Mouse (Mus musculus) hindbrain, embryonic 14.5 days (tissue): Measurements from ENCODE around the gene Wfdc9. TPM values are rescaled to one million over a fixed set of nuclear protein-coding genes. Genes with fewer than 3 reads are reported as not detected.
"Not testable (repeated sequence)": the region's sequence is repeated elsewhere in the genome, so short reads cannot be mapped to it uniquely, and the experiment has no call there.

Experiments used
- ATAC-seq: fragments of 200-750 bp; cut with Nextera tagmentation; 2 replicates; pipeline ENCODE4 v1.8.0; 2017; ENCODE audit warnings: moderate number of reproducible peaks, mild to moderate bottlenecking, moderate TSS enrichment, moderate library complexity; ENCODE audit not compliant: low FRiP score
- DNase-seq: peaks from one replicate; pipeline ENCODE4 v3.0.0-alpha.2; 2015; ENCODE audit warnings: low spot score
- H3K27ac ChIP-seq: fragments of 300-500 bp; sonication (generic); 2 replicates; pipeline ENCODE4 v1.5.1; 2014; ENCODE audit warnings: mild to moderate bottlenecking, moderate library complexity
- H3K27me3 ChIP-seq: fragments of 300-500 bp; sonication (generic); 2 replicates; pipeline ENCODE4 v1.6.1; 2014; ENCODE audit warnings: mild to moderate bottlenecking, low read length, mixed read lengths; ENCODE audit not compliant: control insufficient read depth, insufficient read depth
- H3K36me3 ChIP-seq: fragments of 300-500 bp; sonication (generic); replicated peaks from 2 replicates; pipeline ENCODE4 v1.6.1; 2014; ENCODE audit not compliant: control insufficient read depth, insufficient read depth
- H3K4me1 ChIP-seq: fragments of 300-500 bp; sonication (generic); replicated peaks from 2 replicates; pipeline ENCODE4 v1.6.1; 2014; ENCODE audit warnings: antibody characterized with exemption, low read length, mixed read lengths; ENCODE audit not compliant: control insufficient read depth, insufficient read depth
- H3K4me2 ChIP-seq: fragments of 300-500 bp; sonication (generic); replicated peaks from 2 replicates; pipeline ENCODE4 v1.6.1; 2014; ENCODE audit warnings: mild to moderate bottlenecking, moderate library complexity
- H3K4me3 ChIP-seq: fragments of 300-500 bp; sonication (generic); replicated peaks from 2 replicates; pipeline ENCODE4 v1.5.1; 2014; ENCODE audit warnings: mild to moderate bottlenecking, low read length
- H3K9ac ChIP-seq: fragments of 300-500 bp; sonication (generic); 2 replicates; pipeline ENCODE4 v1.6.1; 2014
- H3K9me3 ChIP-seq: fragments of 300-500 bp; sonication (generic); 2 replicates; pipeline ENCODE4 v1.6.1; 2016; ENCODE audit warnings: low read length; ENCODE audit not compliant: control insufficient read depth
- WGBS: fragments of 180-500 bp; shearing (Covaris S2); extraction: QIAGEN DNeasy Blood & Tissue Kit; methylation state at CpG from one replicate; pipeline ENCODE4 v1.1.7; 2014; 5-methylcytosine and 5-hydroxymethylcytosine counted together
- polyA plus RNA-seq: library from polyadenylated mRNA; unstranded; fragments of >200 nt; fragmentation: Nextera tagmentation; extraction: Ambion mirVana; gene quantifications from 2 replicates; pipeline ENCODE4 v1.2.1, GENCODE M21; 2014

The Wfdc9 gene
- polyA plus RNA-seq, 1 experiment from 2014 or later: not detected

- 68% methylated on average over 7 of the region's 7 CpGs for WGBS
- Histone ChIP-seq H3K4me1 (no peaks in the 10 kb centered on the region), H3K9ac (no peak overlapping the region)
These were observed 15.3 kb downstream of the Wfdc9 start for GRCm38 (mm10) chr2:164641129-164641528.

GRCm38 (mm10) chr2:164638696-164639095 is 17.7 kb downstream of the Wfdc9 start, which contains the start of gene Wfdc16:
TSS of gene Wfdc16 (minus strand) at chr2:164638796.
- Histone ChIP-seq H3K27ac (no peak within 1 kb of the TSS), H3K4me3 (no peak within 1 kb of the TSS), H3K27me3 (no peaks in the 10 kb centered on the region), H3K9ac (no peak within 1 kb of the TSS), H3K4me1 (no peaks in the 10 kb centered on the region), H3K4me2 (no peak within 1 kb of the TSS), H3K36me3 (no peaks in the 10 kb centered on the region), H3K9me3 (no peaks in the 10 kb centered on the region)
- DNase-seq: no peak
- no peak for ATAC-seq
- WGBS: 89% methylated on average over 3 of the region's 3 CpGs

More at GRCm38 (mm10) chr2:164641129-164641528, 15.3 kb downstream of the Wfdc9 start:
- no peak for ATAC-seq
- no peak overlapping the region for H3K4me3 ChIP-seq
- no peaks in the 10 kb centered on the region for H3K27me3 ChIP-seq
- DNase-seq: no peak
- H3K27ac ChIP-seq: no peak overlapping the region
- H3K4me2 ChIP-seq: no peak overlapping the region
- H3K9me3 ChIP-seq: no peaks in the 10 kb centered on the region
- H3K36me3 ChIP-seq: no peaks in the 10 kb centered on the region

- H3K9me3 ChIP-seq: no peaks in the 10 kb centered on the region
- no peak for ATAC-seq
- H3K27me3 ChIP-seq: no peaks in the 10 kb centered on the region
- no peak overlapping the region for H3K9ac ChIP-seq
- no peak overlapping the region for H3K4me2 ChIP-seq
- H3K4me1 ChIP-seq: no peaks in the 10 kb centered on the region
- no peak for DNase-seq
- no peak overlapping the region for H3K27ac ChIP-seq
- no peaks in the 10 kb centered on the region for H3K36me3 ChIP-seq
- H3K4me3 ChIP-seq: no peak overlapping the region
- WGBS: 84% methylated on average over 9 of the region's 9 CpGs
These were observed 21.1 kb downstream of the Wfdc9 start for GRCm38 (mm10) chr2:164635266-164635665.

GRCm38 (mm10) chr2:164621775-164622174 is 34.6 kb downstream of the Wfdc9 start:
- Histone ChIP-seq H3K9me3 (no peaks in the 10 kb centered on the region), H3K4me3 (no peak overlapping the region), H3K9ac (no peak overlapping the region), H3K36me3 (no peaks in the 10 kb centered on the region), H3K4me2 (no peak overlapping the region), H3K27ac (no peak overlapping the region), H3K4me1 (no peaks in the 10 kb centered on the region), H3K27me3 (no peaks in the 10 kb centered on the region)
- ATAC-seq (no peak), DNase-seq (no peak)
- 80% methylated on average over 4 of the region's 4 CpGs for WGBS

GRCm38 (mm10) chr2:164619050-164619449 is 37.3 kb downstream of the Wfdc9 start:
- Histone ChIP-seq H3K4me2 (no peak overlapping the region), H3K9me3 (no peaks in the 10 kb centered on the region), H3K4me3 (no peak overlapping the region), H3K27ac (no peak overlapping the region), H3K27me3 (no peaks in the 10 kb centered on the region), H3K9ac (no peak overlapping the region), H3K4me1 (no peaks in the 10 kb centered on the region), H3K36me3 (no peaks in the 10 kb centered on the region)
- WGBS: 85% methylated on average over 5 of the region's 5 CpGs
- DNase-seq: no peak
- no peak for ATAC-seq

GRCm38 (mm10) chr2:164615386-164615785 is 41.0 kb downstream of the Wfdc9 start:
- no peak overlapping the region for H3K4me2 ChIP-seq
- no peak overlapping the region for H3K27ac ChIP-seq
- H3K4me1 ChIP-seq: no peaks in the 10 kb centered on the region
- H3K9me3 ChIP-seq: no peaks in the 10 kb centered on the region
- no peak overlapping the region for H3K4me3 ChIP-seq
- no peaks in the 10 kb centered on the region for H3K36me3 ChIP-seq
- ATAC-seq (no peak), DNase-seq (no peak)
- no peak overlapping the region for H3K9ac ChIP-seq
- no peaks in the 10 kb centered on the region for H3K27me3 ChIP-seq
- 93% methylated on average over 3 of the region's 3 CpGs for WGBS

GRCm38 (mm10) chr2:164613471-164613870 is 42.9 kb downstream of the Wfdc9 start, which contains the start of the genes Wfdc6b and Wfdc8:
TSS of gene Wfdc6b (plus strand) at chr2:164613522.
TSS of gene Wfdc8 (minus strand) at chr2:164613626.
- not testable (repeated sequence) for ATAC-seq, H3K4me3 ChIP-seq, H3K9me3 ChIP-seq, H3K27ac ChIP-seq, DNase-seq, H3K9ac ChIP-seq, H3K27me3 ChIP-seq, H3K36me3 ChIP-seq, H3K4me1 ChIP-seq, H3K4me2 ChIP-seq
- whole genome bisulfite sequencing: 51% methylated on average over 8 of the region's 8 CpGs

GRCm38 (mm10) chr2:164608781-164609180 is 47.6 kb downstream of the Wfdc9 start:
- DNase-seq (no peak), ATAC-seq (no peak)
- no peak overlapping the region for H3K27ac ChIP-seq
- no peaks in the 10 kb centered on the region for H3K9me3 ChIP-seq
- no peak overlapping the region for H3K4me3 ChIP-seq
- 85% methylated on average over 6 of the region's 6 CpGs for WGBS
- H3K9ac ChIP-seq: no peak overlapping the region
- no peak overlapping the region for H3K4me2 ChIP-seq
- H3K4me1 ChIP-seq: no peaks in the 10 kb centered on the region
- H3K36me3 ChIP-seq: no peaks in the 10 kb centered on the region
- H3K27me3 ChIP-seq: no peaks in the 10 kb centered on the region

- Histone ChIP-seq H3K4me3 (no peak overlapping the region), H3K27ac (no peak overlapping the region), H3K9ac (no peak overlapping the region), H3K4me2 (no peak overlapping the region), H3K27me3 (no peaks in the 10 kb centered on the region), H3K36me3 (no peaks in the 10 kb centered on the region), H3K4me1 (no peaks in the 10 kb centered on the region), H3K9me3 (no peaks in the 10 kb centered on the region)
- 94% methylated on average over 8 of the region's 8 CpGs for WGBS
- ATAC-seq: no peak
- DNase-seq: no peak
These were observed 52.0 kb downstream of the Wfdc9 start for GRCm38 (mm10) chr2:164604411-164604810.

- H3K27me3 ChIP-seq: no peaks in the 10 kb centered on the region
- no peaks in the 10 kb centered on the region for H3K9me3 ChIP-seq
- no peak for DNase-seq
- 94% methylated on average over 3 of the region's 3 CpGs for WGBS
- H3K27ac ChIP-seq: no peak overlapping the region
- H3K9ac ChIP-seq: no peak overlapping the region
- no peak for ATAC-seq
- no peak overlapping the region for H3K4me3 ChIP-seq
- no peaks in the 10 kb centered on the region for H3K36me3 ChIP-seq
- no peaks in the 10 kb centered on the region for H3K4me1 ChIP-seq
- H3K4me2 ChIP-seq: no peak overlapping the region
These were observed 52.9 kb downstream of the Wfdc9 start for GRCm38 (mm10) chr2:164603482-164603881.
